Mouse (Mus musculus) cerebellum, adult 2 months (tissue): Measurements from ENCODE around the gene Sipa1.

Experiments used
- CTCF ChIP-seq: fragments of 200-500 bp; IDR thresholded peaks from 2 replicates; pipeline ENCODE4 v1.5.1; 2011; ENCODE audit warnings: low read depth, mild to moderate bottlenecking, control low read depth, low read length, moderate library complexity, borderline replicate concordance; ENCODE audit not compliant: insufficient read depth
- POLR2A ChIP-seq: fragments of 200-500 bp; IDR thresholded peaks from 2 replicates; pipeline ENCODE4 v1.6.1; 2011; ENCODE audit warnings: low read length, control low read depth, borderline replicate concordance; ENCODE audit not compliant: insufficient read depth

- TF ChIP-seq CTCF (no peak), POLR2A (no peak)
Observed at GRCm38 (mm10) chr19:5691601-5692000, 28.1 kb upstream of the Sipa1 start.
